Mouse (Mus musculus): ENCODE measurements at regions not wholly inside any gene's neighbourhood (a gene's known extent, or its start where the extent isn't known, plus 50 kb on each side); places are given as distances from the start of the nearest gene placed in this dataset.

DNA sequence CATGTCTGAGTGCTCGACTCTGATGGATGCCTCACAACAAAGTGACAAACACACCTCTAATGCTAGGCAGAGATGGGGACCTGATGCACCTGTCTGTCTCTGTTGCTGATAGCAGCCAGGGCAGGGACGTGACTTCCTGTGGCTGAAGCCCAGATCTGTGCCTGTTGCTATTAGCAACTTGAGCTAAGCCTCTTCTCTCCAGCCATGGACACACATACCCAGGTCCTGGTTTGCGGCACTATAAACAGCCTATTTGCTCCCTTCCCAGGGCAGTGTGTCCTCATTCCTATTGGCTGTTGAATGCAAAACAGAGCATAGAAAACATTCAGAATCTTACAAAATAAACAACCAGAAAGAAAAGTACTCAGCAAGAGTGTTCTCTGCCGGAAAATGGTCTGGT is 273.5 kb downstream of the Irs2 start:
- TF ChIP-seq POLR2A (IDR thresholded peaks at IDR 0.05; ENCODE audit: low read depth, low read length) (no peak), CTCF (conservative IDR thresholded peaks at IDR 0.05; ENCODE audit: insufficient read depth, insufficient read length, low read depth, low read length) (no peak)
